Mouse (Mus musculus) embryo, embryonic 11.5 days (tissue): Measurements from ENCODE around the gene Slc25a51.

Experiments used
- DNase-seq: peaks from one replicate; pipeline ENCODE4 v3.0.0-alpha.2; 2012; ENCODE audit warnings: low read depth, low spot score

Slc25a51 gene

DNA sequence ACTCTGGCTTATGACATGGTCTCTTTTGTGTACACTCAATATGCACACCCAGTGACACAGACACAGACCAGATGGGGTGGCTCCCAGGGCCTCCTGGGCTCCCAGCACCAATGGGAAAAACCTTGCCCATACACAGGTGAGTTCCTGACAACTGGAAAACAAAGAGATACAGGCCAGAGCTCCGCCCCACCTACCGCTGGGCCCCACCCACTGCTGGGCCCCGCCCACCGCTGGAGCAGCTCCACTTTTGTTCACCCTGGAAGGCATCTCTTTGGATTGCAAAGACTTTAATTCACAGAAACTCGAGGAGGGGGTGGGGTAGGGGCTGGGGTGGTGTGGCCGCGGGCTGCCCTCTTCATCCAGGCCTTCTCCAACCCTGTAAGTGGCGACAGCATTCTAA, 14.8 kb upstream of the Slc25a51 start:
- no peak for DNase-seq

DNA sequence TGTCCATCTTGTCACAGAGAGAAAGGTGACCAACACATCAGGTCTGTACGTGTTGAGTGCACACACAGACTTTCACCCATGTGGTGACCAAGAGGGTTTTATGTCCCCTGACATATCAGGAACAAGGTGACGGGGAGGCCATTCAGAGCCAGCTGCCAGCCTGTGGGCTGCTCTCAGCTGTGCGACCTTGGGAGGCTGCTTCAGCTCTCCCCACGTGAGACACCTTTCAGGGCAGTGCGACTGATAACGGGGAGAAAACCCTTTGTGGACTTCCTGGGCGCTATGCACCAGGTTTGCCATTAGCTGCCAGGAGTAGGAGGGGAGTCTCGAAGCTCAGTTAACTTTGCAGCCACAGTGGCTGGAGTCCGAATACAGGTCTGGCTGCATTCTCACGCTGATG, 14.1 kb upstream of the Slc25a51 start:
- no peak for DNase-seq

DNA sequence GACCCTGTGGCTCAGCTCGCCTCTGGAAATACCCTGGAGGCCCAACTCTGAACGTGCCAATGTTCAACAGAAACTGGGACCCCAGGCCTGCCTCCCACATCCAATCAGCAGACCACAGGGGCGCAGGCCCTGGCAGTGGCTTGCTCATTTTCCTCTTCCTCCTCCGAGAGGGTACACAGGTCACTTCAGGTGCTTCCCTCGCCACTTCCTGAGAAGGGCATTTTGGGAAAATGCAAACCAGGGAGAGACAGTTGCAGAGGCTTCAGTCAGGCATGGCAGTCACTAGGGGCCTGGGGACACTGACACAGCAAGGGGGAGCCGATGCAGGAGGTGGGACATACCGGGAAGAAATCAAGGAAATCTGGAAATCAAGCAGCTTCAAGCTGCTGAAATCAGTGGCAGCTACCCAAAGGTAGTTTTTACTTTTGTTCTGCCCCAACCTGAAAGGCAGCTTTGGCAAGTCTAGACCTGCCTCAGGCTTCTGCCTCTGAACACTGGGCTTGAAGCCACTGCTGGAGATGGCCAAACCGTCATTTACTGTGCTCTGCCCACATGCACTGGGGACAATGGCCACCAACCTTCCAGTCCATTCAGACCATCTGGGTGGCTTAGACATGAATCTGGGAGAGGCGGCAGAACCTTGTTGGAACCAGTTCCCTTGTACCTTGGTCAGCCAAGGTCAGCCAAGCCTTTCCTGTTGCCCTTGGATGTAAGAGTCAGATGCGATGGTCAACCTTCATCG, 13.1 kb upstream of the Slc25a51 start:
- no peak for DNase-seq

DNA sequence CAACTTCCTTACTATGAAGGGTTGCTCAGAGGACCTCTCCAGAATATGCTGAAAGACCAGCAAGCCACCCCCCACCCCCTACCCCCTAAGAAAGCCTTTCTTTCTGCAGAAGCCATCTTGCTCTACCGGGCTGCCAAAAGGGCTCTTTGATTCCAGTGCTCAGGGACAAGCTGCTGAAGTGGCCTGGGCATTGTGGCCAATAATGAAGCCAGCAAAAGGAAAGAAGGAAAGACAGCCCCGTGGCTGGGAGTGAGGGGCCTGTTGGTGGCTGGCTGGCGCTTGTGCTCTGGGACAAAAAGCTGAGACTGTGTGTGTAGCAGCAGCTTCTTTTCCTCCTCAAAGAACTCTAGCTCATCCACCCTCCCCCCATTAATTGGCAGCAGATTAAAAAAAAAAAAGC, 12.2 kb upstream of the Slc25a51 start:
- DNase-seq = no peak

DNA sequence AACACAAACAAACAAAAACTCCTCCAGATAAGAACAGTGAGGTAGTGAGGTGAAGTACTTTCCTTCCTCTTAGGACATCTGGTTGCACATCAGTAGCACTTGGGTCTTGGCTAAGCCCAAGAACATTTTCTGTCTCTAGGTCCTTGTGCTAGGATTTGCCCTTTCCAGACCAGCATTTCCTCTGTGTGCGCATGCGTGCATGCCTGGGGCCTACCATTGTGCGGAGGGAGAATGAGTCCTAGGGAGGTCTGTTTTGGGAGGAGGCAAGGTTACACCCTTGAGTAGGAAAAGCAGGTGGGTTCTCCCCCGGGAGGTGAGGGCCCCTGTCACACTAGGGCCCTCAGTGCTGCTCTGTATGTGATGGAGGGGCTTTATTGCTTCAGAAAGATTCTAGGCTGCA, 10.5 kb upstream of the Slc25a51 start:
- no peak for DNase-seq

DNA sequence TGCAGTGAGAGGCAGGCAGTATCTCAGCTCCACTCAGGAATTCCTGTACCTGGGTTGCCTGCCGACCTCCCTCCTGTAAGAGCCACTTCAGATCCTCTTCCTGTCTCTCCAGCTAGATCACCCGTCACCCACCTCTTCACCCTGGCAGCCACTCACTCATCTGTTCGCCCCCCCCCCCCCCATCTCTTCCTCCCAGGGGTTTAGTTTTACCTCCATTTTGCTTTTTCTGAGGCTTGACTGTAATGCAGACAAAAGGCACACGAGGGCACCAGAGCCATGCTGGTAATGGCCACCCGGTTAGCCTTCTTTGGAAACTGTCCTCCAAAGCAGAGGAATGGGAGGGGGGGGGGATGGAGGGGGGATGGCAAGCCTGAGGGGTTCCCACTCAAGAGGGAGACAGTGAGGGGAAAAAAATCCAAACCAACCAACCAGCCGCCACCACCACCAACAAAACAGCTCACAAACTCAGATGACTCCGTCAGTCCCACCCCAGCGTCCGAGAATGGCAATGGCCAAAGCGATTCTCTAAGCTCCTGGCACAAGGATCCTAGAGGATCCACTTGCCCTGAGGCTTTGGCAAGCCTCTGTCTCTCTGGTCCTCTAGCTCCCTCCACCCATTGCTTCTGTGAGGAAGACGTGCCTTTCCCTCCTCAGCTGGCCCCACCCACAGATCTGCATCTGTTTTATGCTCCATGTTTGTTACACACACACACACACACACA, 9.8 kb upstream of the Slc25a51 start:
- DNase-seq = peak; percentile 62

DNA sequence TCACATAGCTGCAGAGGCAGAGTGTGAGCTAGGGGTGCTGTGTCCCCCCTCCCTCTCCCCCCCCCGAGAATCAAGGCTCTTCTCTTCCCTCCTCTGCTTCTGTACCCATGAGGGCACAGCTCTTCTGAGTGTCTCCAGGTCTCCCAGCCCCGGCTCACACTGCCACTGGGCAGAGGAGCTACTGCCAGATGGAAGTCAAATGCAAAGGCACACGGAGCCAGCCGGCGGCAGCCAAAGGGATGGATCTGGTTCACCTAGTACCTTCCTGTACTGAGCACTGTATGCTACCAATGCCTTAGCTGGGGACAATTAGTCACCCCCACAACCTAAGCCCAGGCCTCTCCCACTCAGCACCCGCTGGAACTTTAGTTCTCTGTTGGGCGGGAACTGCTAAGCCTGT, 7.7 kb upstream of the Slc25a51 start:
- no peak for DNase-seq

DNA sequence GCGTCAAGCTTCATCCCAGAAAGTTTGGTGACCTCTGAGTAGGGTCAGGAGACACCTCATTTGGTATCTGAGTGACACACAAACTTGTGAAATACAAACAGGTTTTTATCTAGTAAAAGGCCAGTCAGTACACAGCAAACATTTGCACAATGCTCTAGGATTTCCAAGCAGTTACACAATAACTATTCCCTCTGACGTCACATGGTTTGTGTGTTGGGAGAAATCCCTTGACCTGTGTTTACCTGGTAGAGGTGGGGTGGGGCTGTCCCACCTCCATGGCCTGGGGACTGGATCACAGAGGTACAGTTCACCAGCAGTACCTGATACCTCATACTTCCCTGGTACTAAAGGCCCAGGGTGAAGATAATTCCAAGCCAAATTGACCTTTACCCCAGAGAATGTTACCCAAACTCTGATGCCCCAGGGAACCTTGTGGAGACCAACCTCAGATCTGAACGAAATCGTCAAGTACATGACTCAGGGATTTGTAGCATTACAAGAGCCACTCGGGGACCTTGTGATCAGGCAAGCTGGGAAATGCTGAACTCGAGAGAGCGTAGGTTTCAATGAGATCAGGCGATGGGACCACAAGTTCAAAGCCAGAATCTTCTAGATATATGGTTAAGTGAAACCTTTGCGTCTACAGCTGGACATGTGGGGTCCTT, 5.2 kb upstream of the Slc25a51 start:
- no peak for DNase-seq

DNA sequence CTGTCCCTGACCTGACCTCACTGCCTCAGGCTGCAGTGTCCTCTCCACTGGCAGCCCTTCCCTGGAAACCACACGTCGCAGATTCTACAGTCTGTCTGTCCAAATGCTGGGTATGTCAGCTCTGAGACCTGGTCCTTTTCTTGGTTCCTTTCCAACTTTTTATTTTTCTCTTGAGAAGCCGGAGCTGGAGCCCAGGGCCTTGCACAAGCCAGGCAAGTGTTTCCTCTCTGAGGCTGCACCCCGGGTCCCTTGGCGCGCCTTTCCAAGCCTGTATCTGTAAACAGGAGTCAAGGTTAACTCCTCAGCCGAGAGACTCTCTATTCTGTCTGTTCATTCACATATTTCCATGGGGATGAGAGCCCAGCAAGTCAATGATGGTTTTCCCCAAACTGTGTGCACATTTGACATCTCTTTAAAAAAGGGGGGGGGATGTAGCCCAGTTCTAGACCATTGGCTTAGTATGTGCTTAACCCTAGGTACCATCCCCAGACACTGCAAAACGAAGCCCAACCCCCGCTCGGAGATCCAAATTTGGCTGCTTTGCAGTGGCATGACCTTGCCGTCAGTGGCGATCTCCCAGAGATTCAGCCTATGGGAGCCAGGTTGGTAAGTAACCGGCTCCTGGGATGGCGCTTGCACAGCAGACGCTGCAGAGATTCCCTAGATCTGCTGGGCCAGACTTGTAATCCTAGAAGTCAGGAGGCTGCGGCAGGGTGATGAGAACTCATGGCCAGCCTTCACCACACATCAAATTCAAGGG, 4.0 kb upstream of the Slc25a51 start:
- no peak for DNase-seq

DNA sequence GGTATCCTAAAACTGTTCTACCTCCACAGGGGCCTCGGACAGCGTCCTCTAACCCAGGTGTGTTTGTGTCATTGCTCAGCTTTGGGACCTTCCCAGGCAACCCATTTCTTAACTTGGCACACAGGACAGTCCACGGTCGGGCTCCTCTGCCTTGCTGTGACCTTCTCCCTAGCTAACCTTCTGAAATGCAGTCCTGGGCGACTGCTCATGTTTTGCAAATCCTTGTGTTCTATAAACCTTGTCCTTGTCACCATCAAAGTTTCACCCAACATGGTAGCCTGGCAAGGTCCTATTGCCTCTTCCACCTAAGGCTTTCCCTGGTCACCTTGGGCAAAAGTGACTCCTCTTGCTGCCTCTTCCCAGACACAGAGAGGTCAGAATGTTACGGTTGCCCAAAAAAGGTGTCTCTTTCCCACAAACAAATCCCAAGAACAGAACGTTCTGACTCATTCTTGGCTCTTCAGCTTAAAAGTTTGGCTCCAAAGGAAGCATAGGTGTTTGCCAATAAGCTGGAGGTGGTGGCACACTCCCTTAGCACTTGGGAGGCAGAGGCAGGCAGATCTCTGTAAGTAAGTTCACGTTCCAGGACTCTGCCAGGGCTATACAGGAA, 2.7 kb upstream of the Slc25a51 start:
- no peak for DNase-seq

DNA sequence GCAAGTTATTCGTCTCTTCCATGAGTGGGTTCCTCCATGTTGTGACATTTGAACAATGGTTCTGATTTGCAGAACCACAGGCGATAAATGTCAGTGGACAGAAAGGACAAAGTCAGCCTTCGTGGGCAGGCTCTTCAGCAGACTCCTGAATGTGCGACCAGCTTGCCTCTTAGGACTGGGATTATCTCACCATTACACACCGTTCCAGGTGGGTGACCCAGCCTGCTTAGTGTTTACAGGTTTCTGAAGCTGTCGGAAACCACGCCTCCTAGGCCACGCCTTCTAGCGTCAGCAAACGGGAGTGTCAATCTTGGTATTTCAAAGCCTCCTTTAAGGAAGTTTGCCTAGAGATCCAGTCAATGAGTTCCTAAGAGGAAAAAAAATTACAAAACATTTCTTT, 704 bp upstream of the Slc25a51 start:
- DNase-seq = peak; percentile 56

DNA sequence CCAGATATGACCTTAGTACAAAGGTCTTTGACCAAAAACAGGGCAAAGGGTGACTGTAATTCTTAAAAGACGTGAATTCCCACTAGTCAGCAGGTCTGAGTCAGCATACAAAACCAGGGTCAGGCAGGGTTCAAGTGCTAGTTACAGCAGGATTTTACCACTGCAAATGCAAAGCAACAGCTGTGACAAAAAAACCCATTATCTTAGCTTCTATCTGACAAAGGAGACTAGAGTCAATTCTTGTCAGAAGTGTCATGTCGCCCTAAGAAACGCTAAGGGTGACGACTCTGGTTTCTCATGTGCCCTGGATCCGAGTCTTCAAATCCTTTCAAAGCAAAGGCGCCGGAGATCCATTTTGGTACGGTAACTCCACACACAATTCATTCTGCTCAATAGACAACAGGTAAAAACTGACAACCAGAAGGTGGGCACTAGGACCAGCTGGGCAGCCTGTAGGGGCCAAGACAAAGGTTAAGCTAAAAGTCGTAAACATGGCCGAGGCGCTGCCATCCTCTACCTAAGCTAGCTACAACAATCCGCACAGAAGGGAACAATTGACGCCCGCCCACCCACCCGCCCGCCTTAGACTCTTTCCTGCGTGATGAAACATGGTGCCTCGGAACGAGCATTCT, 747 bp downstream of the Slc25a51 start:
- DNase-seq = peak; percentile 11

DNA sequence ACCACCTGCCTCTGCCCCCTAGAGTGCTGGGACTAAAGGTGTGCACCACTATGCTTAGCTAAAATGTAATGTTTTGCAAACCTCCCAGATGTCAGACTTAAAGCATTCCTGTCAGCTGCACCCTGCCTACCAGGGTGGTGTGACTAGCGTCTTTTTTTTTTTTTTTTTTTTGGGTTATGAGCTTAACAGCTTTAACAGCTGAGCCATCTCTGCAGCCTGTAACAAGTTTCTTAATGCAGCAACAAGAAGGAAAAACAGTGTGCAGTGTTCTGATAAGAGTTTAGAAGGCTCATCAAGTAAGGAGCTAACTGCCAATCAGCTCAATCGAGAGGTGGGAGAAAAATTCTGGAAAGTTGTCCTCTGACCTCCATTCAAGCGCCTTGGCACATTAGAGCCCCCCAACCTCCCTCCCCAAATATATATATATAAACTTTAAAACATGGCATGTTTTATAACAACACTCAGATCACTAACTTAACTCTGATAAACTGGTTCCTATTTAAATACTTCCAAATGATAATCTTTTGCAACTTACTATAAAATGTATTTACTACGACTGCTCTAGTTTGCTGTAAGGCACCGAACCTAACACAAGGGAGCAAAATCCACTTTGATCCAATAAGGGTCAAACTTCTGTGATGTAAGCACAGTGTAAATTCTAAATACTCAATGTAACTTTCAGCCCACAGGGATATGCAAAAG, 1.4 kb downstream of the Slc25a51 start:
- DNase-seq = no peak

DNA sequence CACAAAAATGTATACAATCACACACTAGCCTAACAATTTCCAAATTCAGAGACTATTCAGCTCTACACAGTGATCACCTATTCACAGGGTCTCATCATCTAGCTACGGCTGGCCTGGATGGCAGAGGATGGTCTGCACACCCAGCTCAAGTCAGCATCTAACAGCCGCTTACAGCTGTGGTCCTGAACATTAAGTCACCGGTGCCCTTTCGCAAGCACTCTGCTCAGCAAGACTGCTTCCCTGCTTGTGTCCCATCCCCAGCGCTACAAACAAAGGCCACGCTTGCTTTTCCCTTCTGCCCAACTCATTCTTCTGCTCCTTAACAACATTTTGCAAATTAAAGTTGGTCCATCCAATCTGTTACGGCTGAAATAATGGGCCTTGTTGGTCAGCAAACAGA, 2.2 kb downstream of the Slc25a51 start:
- no peak for DNase-seq

DNA sequence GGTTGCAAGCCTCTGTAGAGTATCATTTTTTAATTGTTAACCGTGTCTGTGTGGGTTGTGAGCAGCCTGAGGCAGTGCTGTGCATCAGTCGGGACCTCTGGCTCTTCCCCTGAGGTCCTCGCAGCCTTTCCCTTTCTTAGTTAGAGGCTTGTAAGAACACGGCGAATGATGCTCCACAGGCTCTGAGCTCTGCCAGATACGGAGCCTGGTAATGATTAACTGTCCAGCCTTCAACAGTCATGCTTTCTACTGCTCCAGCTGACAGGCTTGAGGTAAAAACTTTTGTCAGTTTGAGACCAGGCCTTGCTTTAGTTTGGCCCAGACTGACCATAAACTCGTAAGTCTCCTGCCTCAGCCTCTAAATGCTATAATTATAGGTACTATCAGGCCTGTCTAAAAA, 3.3 kb downstream of the Slc25a51 start:
- no peak for DNase-seq

DNA sequence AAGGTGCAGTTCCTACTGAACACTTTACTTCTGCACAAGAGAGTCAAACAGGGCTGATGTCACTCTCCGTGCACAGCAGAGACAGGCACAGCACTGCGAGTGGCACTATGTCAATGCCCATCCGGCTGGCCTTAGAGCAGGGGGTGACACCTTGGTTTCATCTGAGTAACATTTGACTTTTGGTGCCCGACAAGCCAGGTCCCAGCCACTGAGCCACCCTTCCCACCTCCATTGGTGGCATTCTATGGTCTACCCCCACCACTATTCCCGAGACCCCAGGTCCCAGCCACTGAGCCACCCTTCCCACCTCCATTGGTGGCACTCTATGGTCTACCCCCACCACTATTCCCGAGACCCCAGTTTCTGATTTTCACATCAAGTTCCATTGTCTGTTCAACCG, 4.5 kb downstream of the Slc25a51 start:
- DNase-seq = no peak

DNA sequence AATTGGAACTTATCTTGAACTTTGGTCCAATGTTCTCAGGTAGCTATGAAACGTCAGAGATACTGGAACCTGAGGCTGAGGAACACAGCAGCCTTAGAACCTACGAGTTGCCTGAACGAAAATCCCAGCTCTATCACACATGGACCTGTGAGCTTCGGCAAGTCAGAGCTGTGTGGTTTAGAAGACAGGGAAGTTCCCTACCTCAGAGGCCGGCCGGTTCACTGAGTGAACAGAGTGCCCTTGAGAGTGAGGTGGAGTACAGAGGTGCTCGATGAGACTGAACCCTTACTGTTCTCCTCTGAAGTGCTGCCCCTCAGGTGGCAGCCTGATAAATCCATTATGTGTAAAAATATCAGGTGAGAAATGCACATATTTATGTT, 5.1 kb downstream of the Slc25a51 start:
- no peak for DNase-seq

DNA sequence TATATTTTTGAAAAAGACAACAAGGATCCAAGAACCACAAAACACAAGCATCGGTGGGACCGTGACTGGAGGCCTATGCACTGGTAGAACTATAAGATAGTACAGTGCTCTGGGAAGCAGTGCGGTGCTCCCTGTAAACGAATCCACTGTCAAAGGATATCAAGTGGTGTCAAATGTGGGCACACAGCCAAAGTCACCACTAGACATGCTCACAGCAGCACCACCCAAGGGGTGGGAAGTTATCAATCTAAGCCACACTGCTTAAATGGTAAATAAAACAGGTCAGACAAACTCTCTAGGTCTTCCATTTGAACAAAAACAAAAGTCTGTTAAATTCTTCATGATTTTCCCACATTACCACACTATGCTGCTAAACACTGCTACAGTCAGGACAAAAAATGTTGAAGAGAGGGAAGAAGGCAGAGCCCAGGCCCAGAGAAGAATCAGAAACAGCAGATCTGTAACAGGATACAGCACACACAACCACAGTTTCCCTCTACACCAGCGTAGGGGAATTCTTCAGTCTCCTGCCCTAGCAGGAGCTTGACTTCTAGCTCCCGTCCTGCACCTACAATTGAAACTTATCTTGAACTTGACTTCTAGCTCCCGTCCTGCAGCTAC, 5.6 kb downstream of the Slc25a51 start:
- no peak for DNase-seq

DNA sequence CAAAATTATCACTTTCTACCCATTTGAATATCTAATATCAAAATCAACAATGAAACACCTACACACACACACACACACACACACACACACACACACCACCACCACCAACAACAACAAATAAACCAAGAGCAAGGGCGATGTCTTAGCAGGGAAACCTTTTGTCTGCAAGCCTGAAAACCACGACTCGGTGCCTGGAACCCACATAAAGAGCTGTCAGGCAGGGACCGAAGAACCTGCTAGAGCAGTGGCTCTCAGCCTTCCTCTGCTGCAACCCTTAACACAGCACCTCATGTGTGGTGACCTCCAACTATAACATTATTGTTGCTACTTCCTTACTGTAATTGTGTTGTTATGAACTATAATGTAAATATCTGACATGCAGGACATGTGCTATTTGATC, 6.3 kb downstream of the Slc25a51 start:
- no peak for DNase-seq
